Mouse (Mus musculus) right cerebral cortex, postnatal 10 days (tissue): ENCODE results near the gene Man2a1.

Experiments used
- DNase-seq, 2 experiments: peaks; one replicate each; pipeline ENCODE4 v3.0.0; 2021; ENCODE audit warnings: low spot score in 2 of 2

Man2a1 gene

GRCm38 (mm10) chr17:64600372-64601090, at the start of gene Man2a1:
Gene Man2a1 (plus strand): TSS chr17:64600736.
- peak; percentile 90 to 91 for DNase-seq

- no peak for DNase-seq
These were observed 47.2 kb upstream of the Man2a1 start for GRCm38 (mm10) chr17:64553358-64553757.

GRCm38 (mm10) chr17:64554901-64555300, 45.6 kb upstream of the Man2a1 start:
- no peak for DNase-seq

- DNase-seq: no peak
These were observed 43.7 kb upstream of the Man2a1 start for GRCm38 (mm10) chr17:64556661-64557445.

- no peak for DNase-seq
These were observed 41.5 kb upstream of the Man2a1 start for GRCm38 (mm10) chr17:64558994-64559540.

GRCm38 (mm10) chr17:64566435-64566834, 34.1 kb upstream of the Man2a1 start:
- DNase-seq: peak in 1 of 2 experiments; percentile 10

- peak in 1 of 2 experiments; percentile 7 for DNase-seq
These were observed 33.0 kb upstream of the Man2a1 start for GRCm38 (mm10) chr17:64567546-64567945.

GRCm38 (mm10) chr17:64573981-64574380, 26.6 kb upstream of the Man2a1 start:
- no peak for DNase-seq

- no peak for DNase-seq
These were observed 25.3 kb upstream of the Man2a1 start for GRCm38 (mm10) chr17:64575240-64575639.

GRCm38 (mm10) chr17:64577485-64577884, 23.1 kb upstream of the Man2a1 start:
- DNase-seq: no peak

GRCm38 (mm10) chr17:64578346-64578745, 22.2 kb upstream of the Man2a1 start:
- DNase-seq: no peak

- DNase-seq: peak; percentile 63 to 72
These were observed 20.8 kb upstream of the Man2a1 start for GRCm38 (mm10) chr17:64579696-64580095.

GRCm38 (mm10) chr17:64581133-64581532, 19.4 kb upstream of the Man2a1 start:
- peak in 1 of 2 experiments; percentile 44 for DNase-seq

GRCm38 (mm10) chr17:64581962-64582361, 18.6 kb upstream of the Man2a1 start:
- DNase-seq: no peak

- no peak for DNase-seq
These were observed 10.1 kb upstream of the Man2a1 start for GRCm38 (mm10) chr17:64590483-64590882.

- DNase-seq: no peak
These were observed 9.2 kb upstream of the Man2a1 start for GRCm38 (mm10) chr17:64591366-64591765.

- no peak for DNase-seq
These were observed 8.2 kb upstream of the Man2a1 start for GRCm38 (mm10) chr17:64592355-64592754.

GRCm38 (mm10) chr17:64592788-64593187, 7.7 kb upstream of the Man2a1 start:
- DNase-seq: no peak

- DNase-seq: no peak
These were observed 2.8 kb upstream of the Man2a1 start for GRCm38 (mm10) chr17:64597770-64598169.

GRCm38 (mm10) chr17:64599916-64600315, 620 bp upstream of the Man2a1 start:
- peak in 1 of 2 experiments; percentile 53 for DNase-seq

GRCm38 (mm10) chr17:64601091-64601750, 685 bp downstream of the Man2a1 start:
- peak; percentile 46 to 51 for DNase-seq
